Mouse (Mus musculus) megakaryocyte, adult 5-6 weeks (primary cell): Measurements from ENCODE around the gene Actn1. TPM values are rescaled to one million over a fixed set of nuclear protein-coding genes. Genes with fewer than 3 reads are reported as not detected.
A peak's percentile ranks its signal among the peaks of the same experiment; 100 is the strongest.

Experiments used
- ATAC-seq: 2 replicates; pipeline ENCODE4 v1.8.0; 2016; ENCODE audit warnings: mild to moderate bottlenecking, inconsistent platforms; ENCODE audit not compliant: poor library complexity, severe bottlenecking
- total RNA-seq, 2 experiments: library from RNA; stranded (forward) in 1 of 2; stranded (reverse) in 1 of 2; fragments of 153-499, 151-499 nt in 1 of 2; fragments of 221-1000, 200-1000 nt in 1 of 2; gene quantifications; 2 replicates each; pipeline versions ENCODE4 v1.2.3 to v1.2.4; 2015 to 2017

Actn1 gene
- total RNA-seq, 2 experiments from 2014 or later: 30.9 to 31.2 TPM

GRCm38 (mm10) chr12:80144846-80145245 is 115.3 kb downstream of the Actn1 start:
- ATAC-seq: no peak

GRCm38 (mm10) chr12:80141470-80141869 is 118.7 kb downstream of the Actn1 start:
- ATAC-seq: peak; percentile 86

GRCm38 (mm10) chr12:80141011-80141410 is 119.2 kb downstream of the Actn1 start:
- ATAC-seq: no peak

GRCm38 (mm10) chr12:80137744-80138143 is 122.4 kb downstream of the Actn1 start:
- ATAC-seq: no peak

GRCm38 (mm10) chr12:80137246-80137645 is 122.9 kb downstream of the Actn1 start:
- ATAC-seq: no peak

GRCm38 (mm10) chr12:80136264-80136930 is 123.8 kb downstream of the Actn1 start:
- no peak for ATAC-seq

- no peak for ATAC-seq
Observed at GRCm38 (mm10) chr12:80135173-80135572, 125.0 kb downstream of the Actn1 start.

- peak; percentile 5 for ATAC-seq
Observed at GRCm38 (mm10) chr12:80133011-80133545, 127.1 kb downstream of the Actn1 start.

GRCm38 (mm10) chr12:80132250-80133003 is 127.7 kb downstream of the Actn1 start:
- ATAC-seq: peak; percentile 90

- no peak for ATAC-seq
Observed at GRCm38 (mm10) chr12:80131359-80132249, 128.6 kb downstream of the Actn1 start.

- peak; percentile 13; the same call in 1 of the 2 replicates for ATAC-seq
Observed at GRCm38 (mm10) chr12:80130558-80131358, 129.4 kb downstream of the Actn1 start.

GRCm38 (mm10) chr12:80129531-80129930 is 130.6 kb downstream of the Actn1 start:
- ATAC-seq: no peak

GRCm38 (mm10) chr12:80127191-80127762 is 132.9 kb downstream of the Actn1 start:
- peak; percentile 86 for ATAC-seq

GRCm38 (mm10) chr12:80125316-80125715 is 134.9 kb downstream of the Actn1 start:
- ATAC-seq: no peak

GRCm38 (mm10) chr12:80124756-80125155 is 135.4 kb downstream of the Actn1 start:
- no peak for ATAC-seq

- no peak for ATAC-seq
Observed at GRCm38 (mm10) chr12:80124211-80124610, 136.0 kb downstream of the Actn1 start.

- ATAC-seq: no peak
Observed at GRCm38 (mm10) chr12:80123227-80123803, 136.9 kb downstream of the Actn1 start.

GRCm38 (mm10) chr12:80121438-80121837 is 138.7 kb downstream of the Actn1 start:
- no peak for ATAC-seq

GRCm38 (mm10) chr12:80118588-80118987 is 141.6 kb downstream of the Actn1 start:
- no peak for ATAC-seq
